Mouse (Mus musculus) NIH3T3 (cell line): ENCODE measurements around the gene Glipr1l3.
A peak's percentile ranks its signal among the peaks of the same experiment; 100 is the strongest.
"Not testable (repeated sequence)": the region's sequence is repeated elsewhere in the genome, so short reads cannot be mapped to it uniquely, and the experiment has no call there.

ENCODE experiments used
- DNase-seq: peaks from one replicate; pipeline ENCODE4 v3.0.0-alpha.2; 2012; ENCODE audit warnings: low read depth

The Glipr1l3 gene

DNA sequence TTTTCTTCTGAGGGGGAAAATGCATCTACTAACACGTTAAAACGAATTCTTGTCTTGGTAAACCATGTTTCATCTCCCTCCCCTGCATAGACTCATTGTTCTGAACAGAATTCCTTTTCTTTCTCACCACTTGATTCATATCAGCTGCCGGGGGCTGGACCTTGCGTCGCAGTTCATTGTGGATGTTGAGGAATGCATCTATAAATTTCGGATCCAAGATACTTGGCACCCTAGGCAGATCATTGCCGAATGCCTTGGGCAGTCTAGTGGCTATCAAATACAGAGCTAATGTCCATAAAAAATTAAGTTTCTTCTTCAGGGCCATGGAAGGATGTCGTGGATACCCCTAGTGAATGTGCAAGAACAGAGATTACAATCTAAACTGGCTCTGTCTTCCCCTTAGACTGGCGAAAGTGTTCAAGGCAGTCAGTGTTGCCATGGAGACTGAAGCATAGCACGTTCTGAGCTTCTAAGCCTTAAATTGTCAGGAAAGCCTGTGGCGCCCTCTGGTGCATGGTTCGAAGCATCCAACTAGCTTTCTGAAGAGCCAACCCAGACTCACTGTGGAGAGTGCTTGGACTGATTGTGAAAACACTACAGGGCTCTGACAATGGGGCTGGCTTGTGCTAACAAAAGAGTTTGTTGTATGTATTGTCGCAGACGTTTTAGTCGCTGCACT is at the start of gene Glipr1l3:
Gene Glipr1l3, minus strand, starts transcription at position 446 of the 679 bp plus-strand sequence.
- DNase-seq, result peak; percentile 90

DNA sequence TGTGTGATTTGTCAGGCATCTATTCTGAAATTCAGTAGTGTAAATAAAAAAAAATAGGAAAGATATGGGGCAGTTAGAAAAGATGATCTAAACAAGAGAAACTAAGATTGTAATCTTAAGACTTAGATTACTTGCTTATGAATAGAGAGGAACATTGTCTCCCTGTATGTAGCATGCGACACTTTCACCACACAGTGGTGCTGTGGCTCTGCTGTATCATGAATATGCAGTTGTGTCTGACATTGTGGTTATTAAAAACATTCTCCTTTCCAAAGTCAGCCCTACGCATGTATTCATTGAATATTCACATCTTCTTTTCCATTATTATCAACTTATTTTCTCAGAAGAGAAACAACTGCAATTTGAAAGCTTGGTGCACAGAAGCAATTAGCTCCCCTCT is 43.3 kb upstream of the Glipr1l3 start:
- DNase-seq, result peak; percentile 79

GRCm38 (mm10) chr10:112193919-112194318 is 33.8 kb upstream of the Glipr1l3 start:
- DNase-seq, result not testable (repeated sequence)

DNA sequence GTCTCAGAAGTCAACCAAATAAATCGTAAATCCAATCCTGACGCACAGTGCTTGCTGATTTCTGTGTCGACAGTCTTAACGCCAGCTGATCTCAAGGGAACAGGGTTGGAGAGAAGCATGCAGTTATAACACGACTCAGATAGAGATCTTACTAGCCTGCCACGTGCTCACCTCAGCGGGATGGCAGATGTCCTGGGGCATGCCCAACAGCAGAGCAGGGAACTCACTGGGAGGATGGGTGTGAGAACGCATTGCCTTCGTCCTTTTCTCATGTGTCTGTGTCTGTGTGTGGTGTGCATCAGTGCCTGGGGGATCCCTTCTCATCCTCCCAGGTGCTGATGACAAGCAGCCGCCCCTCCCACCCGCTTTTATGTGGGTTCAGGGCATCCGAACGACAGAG is 16.9 kb upstream of the Glipr1l3 start:
- not testable (repeated sequence) for DNase-seq

DNA sequence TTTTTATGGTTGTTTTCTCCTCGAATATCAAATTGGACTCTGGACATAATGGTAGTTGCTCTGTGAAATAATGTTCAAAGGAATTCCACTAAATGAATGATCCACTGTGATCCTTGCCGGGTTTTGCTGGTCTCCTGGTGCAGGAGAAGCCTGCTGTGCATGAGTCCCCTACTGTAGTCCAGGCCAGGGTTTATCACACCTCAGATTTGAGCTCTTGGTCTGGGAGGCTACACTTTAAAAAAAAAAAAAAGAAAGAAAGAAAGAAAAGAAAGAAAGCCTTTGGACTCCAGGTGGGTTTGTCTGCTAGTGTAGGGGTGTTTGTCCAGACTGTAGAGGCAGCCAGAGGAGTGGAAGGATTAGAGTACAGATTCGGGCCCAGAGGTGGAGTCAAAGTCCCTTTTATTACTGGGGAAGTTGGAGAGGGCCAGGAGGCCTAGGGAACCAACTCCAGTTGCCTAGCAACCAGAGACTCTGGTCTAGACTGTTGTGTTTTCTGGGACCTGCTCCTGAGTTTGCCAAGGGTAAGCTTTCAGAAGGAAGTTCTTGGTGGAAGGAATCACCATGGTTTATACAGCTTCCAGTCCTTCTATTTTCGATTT is 3.1 kb upstream of the Glipr1l3 start, which contains the start of gene Caps2:
Gene Caps2, plus strand, starts transcription at position 454 of the 599 bp plus-strand sequence.
- peak; percentile 59 for DNase-seq

DNA sequence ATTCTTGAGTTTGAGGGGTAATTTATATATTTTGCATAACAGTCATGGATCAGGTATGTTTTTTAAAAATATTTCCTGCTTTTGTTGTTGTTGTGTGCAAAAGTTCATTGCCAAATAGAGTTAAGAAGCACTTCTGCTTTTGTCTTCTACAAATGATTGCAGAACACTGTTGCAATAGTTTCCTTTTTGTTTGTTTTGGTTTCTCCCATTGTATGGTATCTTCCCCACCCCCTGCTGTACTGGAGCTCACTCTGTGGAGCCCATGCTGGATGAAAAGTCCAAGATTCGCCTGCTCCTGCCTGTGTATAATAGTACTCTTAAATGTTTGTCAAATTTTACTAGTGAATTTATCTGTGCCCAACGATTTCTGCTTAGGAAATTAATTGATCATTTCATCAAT is 20.3 kb downstream of the Glipr1l3 start:
- DNase-seq, result no peak

DNA sequence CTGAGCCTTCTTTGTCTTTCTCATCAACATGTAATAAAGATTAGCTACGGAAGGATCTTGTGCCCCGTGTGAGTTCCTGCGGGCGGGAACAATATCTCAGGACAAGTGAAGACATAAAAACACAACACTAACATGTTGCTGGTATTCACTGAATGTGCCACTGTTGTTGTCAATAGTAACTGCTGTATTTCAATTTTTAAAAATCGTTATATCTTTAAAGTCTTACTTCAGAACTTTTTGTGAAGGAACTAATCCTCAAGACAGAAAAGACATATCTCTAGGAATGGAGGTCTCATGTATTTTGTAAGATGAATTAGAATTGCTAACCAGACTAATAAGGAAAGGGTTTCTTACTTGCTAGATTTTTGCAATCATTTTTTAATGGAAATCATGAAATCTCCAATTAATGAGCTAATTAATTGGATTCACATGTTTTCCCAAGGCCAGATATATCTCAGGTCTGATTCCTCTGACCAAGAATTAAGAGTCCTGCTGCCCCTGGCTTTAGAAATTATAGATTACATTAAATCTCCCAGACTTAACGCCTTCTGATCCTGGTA is 21.2 kb downstream of the Glipr1l3 start:
- DNase-seq, result no peak

GRCm38 (mm10) chr10:112138050-112138870 is 21.9 kb downstream of the Glipr1l3 start:
- peak; percentile 68 for DNase-seq

GRCm38 (mm10) chr10:112132194-112132593 is 27.9 kb downstream of the Glipr1l3 start:
- no peak for DNase-seq

GRCm38 (mm10) chr10:112127682-112128230 is 32.4 kb downstream of the Glipr1l3 start:
- not testable (repeated sequence) for DNase-seq

GRCm38 (mm10) chr10:112125090-112125489 is 35.0 kb downstream of the Glipr1l3 start:
- not testable (repeated sequence) for DNase-seq

DNA sequence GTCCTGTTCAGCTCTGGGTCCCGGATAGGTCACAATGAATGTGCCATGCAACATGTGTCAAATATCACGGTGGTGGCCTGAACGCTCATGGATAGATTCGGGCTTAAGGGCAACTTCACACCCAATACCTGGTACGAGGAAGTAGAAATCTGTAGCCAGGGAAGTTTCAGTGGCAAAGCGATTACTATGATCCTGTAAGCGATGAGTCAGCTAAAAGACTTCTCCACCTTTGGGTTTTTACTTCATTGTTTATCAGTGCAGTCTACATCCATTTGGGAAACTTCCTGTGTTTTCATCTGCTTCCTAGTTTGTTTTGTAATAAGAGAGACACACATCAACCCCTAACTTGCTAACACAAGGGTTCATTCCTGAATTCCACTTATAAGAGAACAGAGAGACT is 49.7 kb downstream of the Glipr1l3 start:
- DNase-seq, result no peak

DNA sequence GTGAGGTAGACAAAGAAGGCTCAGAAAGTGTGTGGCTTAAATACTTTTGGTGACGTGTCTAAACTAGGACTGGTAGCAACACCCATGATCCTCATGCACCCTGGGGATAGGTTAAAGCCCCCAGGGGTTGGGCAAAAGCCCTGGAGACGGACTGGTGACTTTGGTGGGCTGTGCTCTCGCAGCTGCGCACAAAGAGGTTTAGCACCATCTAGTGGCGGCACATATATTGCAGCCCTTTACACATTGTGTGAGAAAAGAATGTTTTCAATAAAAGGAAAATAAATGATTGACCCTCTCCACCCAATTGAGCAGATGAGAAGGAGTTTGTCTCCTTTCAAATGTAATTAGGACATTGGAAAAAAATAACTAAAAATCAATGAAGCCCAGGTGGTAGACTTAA is 54.3 kb downstream of the Glipr1l3 start:
- DNase-seq, result peak; percentile 80
